In genomic region chr8:126754361-126754809, GRCm38 (mm10) we compare ENCODE assay signal across 17 mouse cellular contexts.
DNase-seq lines count a peak whose midpoint lies in the region; ATAC-seq and TF ChIP-seq lines count a peak whose summit lies in the region.
"Had no signal": no experiment of that assay in that cellular context is flagged by ENCODE, and none has a peak within 500 bp of the region (broad histone marks: within the 10 kb centered on the region; RNA-seq: fewer than 3 reads in every experiment).

No protein-coding gene starts in this region.

- no peaks in the 10 kb centered on the region for H3K9me3 ChIP-seq in midbrain, embryonic 13.5 days
- no peaks in the 10 kb centered on the region for H3K9me3 ChIP-seq in midbrain, embryonic 10.5 days (replicated peaks)
- H3K9me3 ChIP-seq in midbrain, postnatal 0 days (ENCODE audit: low read length): no peaks in the 10 kb centered on the region
- H3K9me3 ChIP-seq: forebrain, embryonic 12.5 days; limb, embryonic 15.5 days; lung, embryonic 15.5 days; neural tube, embryonic 12.5 days had no signal

- WGBS in midbrain, embryonic 13.5 days: 84% methylated on average over 8 of the region's 8 CpGs
- WGBS in midbrain, embryonic 10.5 days: 94% methylated on average over 8 of the region's 8 CpGs
- 82% methylated on average over 8 of the region's 8 CpGs for WGBS in midbrain, postnatal 0 days
- 98% methylated on average over 8 of the region's 8 CpGs for WGBS in thymus, adult 2 months

- H3K4me3 ChIP-seq in midbrain, embryonic 13.5 days (replicated peaks): no peak overlapping the region
- H3K4me3 ChIP-seq in midbrain, embryonic 10.5 days: no peak overlapping the region
- H3K4me3 ChIP-seq in midbrain, postnatal 0 days (ENCODE audit: low read depth, low read length): no peak overlapping the region
- H3K4me3 ChIP-seq in thymus, adult 2 months (ENCODE audit: control insufficient read depth, insufficient read depth, low read length): no peak overlapping the region
- H3K4me3 ChIP-seq: forebrain, embryonic 12.5 days; left cerebral cortex, adult 2 months; limb, embryonic 15.5 days; lung, embryonic 15.5 days; neural tube, embryonic 12.5 days had no signal

- no peak for ATAC-seq in midbrain, embryonic 13.5 days
- no peak for ATAC-seq in midbrain, postnatal 0 days (ENCODE audit: low FRiP score)

- peaks cover 17% of the 10 kb centered on the region for H3K4me1 ChIP-seq in midbrain, embryonic 13.5 days (replicated peaks)
- H3K4me1 ChIP-seq in midbrain, embryonic 10.5 days: peaks cover 6% of the 10 kb centered on the region
- no peaks in the 10 kb centered on the region for H3K4me1 ChIP-seq in midbrain, postnatal 0 days (ENCODE audit: insufficient read depth, low read length)
- H3K4me1 ChIP-seq in thymus, adult 2 months (replicated peaks; ENCODE audit: control insufficient read depth, insufficient read depth, low read length): peaks cover 18% of the 10 kb centered on the region
- H3K4me1 ChIP-seq: neural tube, embryonic 12.5 days had no signal

- intact Hi-C loops in heart, postnatal 36 days (cut with DNase I): no loop called here

- H3K36me3 ChIP-seq in midbrain, embryonic 13.5 days: no peaks in the 10 kb centered on the region
- H3K36me3 ChIP-seq in midbrain, embryonic 10.5 days: no peaks in the 10 kb centered on the region
- no peaks in the 10 kb centered on the region for H3K36me3 ChIP-seq in midbrain, postnatal 0 days (ENCODE audit: insufficient read depth, low read length)
- no peaks in the 10 kb centered on the region for H3K36me3 ChIP-seq in thymus, adult 2 months (ENCODE audit: control insufficient read depth, insufficient read depth, low read length)
- H3K36me3 ChIP-seq: forebrain, embryonic 12.5 days; limb, embryonic 15.5 days; lung, embryonic 15.5 days; neural tube, embryonic 12.5 days had no signal

- no peak for TF ChIP-seq POLR2A in thymus, adult 2 months (IDR thresholded peaks at IDR 0.05; ENCODE audit: control insufficient read depth, extremely low read depth, insufficient read depth, low read length, poor library complexity)

- DNase-seq in heart, adult 11 months: peak; percentile 88
- no peak for DNase-seq in heart, postnatal 36 days
- DNase-seq in midbrain, embryonic 10.5 days (ENCODE audit: low spot score): no peak
- peak; percentile 74 for DNase-seq in cerebellum, adult 9-11 months
- DNase-seq in midbrain, postnatal 0 days (ENCODE audit: low spot score): peak; percentile 50
- no peak for DNase-seq in heart, adult 8-10 months (ENCODE audit: low spot score)
- DNase-seq in thymus, adult 2 months: no peak
- DNase-seq: adrenal gland, postnatal 36 days; kidney, adult 18-20 months; kidney, postnatal 14 days; spleen, adult 18-20 months had no signal

- H3K27me3 ChIP-seq in midbrain, embryonic 13.5 days: no peaks in the 10 kb centered on the region
- H3K27me3 ChIP-seq in midbrain, embryonic 10.5 days (ENCODE audit: low read depth, poor library complexity, severe bottlenecking): no peaks in the 10 kb centered on the region
- H3K27me3 ChIP-seq in midbrain, postnatal 0 days (ENCODE audit: insufficient read depth, low read length): no peaks in the 10 kb centered on the region
- H3K27me3 ChIP-seq in thymus, adult 2 months (ENCODE audit: control insufficient read depth, insufficient read depth, low read length): no peaks in the 10 kb centered on the region
- H3K27me3 ChIP-seq: forebrain, embryonic 12.5 days; limb, embryonic 15.5 days; lung, embryonic 15.5 days; neural tube, embryonic 12.5 days had no signal

- 0 out of 2 replicates have a peak overlapping the region, but pooled peaks have one; percentile 59 for H3K27ac ChIP-seq in midbrain, embryonic 13.5 days
- H3K27ac ChIP-seq in midbrain, embryonic 10.5 days (replicated peaks): no peak overlapping the region
- no peak overlapping the region for H3K27ac ChIP-seq in midbrain, postnatal 0 days (ENCODE audit: low read depth, low read length)
- no peak overlapping the region for H3K27ac ChIP-seq in thymus, adult 2 months (ENCODE audit: control insufficient read depth, insufficient read depth, low read length)
- H3K27ac ChIP-seq: left cerebral cortex, adult 2 months; limb, embryonic 15.5 days; lung, embryonic 15.5 days; neural tube, embryonic 12.5 days had no signal

- TF ChIP-seq CTCF in midbrain, postnatal 0 days (IDR thresholded peaks at IDR 0.05): no peak
- TF ChIP-seq CTCF in thymus, adult 2 months (IDR thresholded peaks at IDR 0.05; ENCODE audit: borderline replicate concordance, control insufficient read depth, extremely low read depth, insufficient read depth, low read length, poor library complexity): no peak

- no peak overlapping the region for H3K4me2 ChIP-seq in midbrain, embryonic 13.5 days (replicated peaks)
- no peak overlapping the region for H3K4me2 ChIP-seq in midbrain, postnatal 0 days (ENCODE audit: low read depth, low read length, poor library complexity, severe bottlenecking)
- H3K4me2 ChIP-seq: forebrain, embryonic 12.5 days; limb, embryonic 15.5 days; lung, embryonic 15.5 days; neural tube, embryonic 12.5 days had no signal

- no peak overlapping the region for H3K9ac ChIP-seq in midbrain, embryonic 13.5 days (replicated peaks)
- no peak overlapping the region for H3K9ac ChIP-seq in midbrain, postnatal 0 days (replicated peaks; ENCODE audit: low read length, poor library complexity, severe bottlenecking)
- H3K9ac ChIP-seq: forebrain, embryonic 12.5 days; limb, embryonic 15.5 days; lung, embryonic 15.5 days; neural tube, embryonic 12.5 days had no signal

Comparison
In these comparisons a context has a peak if more than half of its experiments do, and no peak if none do; other contexts are left out.
1. DNase-seq: peak in heart, adult 11 months (single experiment), cerebellum, adult 9-11 months (single experiment) and midbrain, postnatal 0 days (single experiment); none in heart, postnatal 36 days (0 of 2), midbrain, embryonic 10.5 days (single experiment), heart, adult 8-10 months (single experiment) and thymus, adult 2 months (single experiment).